In the genomic region with DNA sequence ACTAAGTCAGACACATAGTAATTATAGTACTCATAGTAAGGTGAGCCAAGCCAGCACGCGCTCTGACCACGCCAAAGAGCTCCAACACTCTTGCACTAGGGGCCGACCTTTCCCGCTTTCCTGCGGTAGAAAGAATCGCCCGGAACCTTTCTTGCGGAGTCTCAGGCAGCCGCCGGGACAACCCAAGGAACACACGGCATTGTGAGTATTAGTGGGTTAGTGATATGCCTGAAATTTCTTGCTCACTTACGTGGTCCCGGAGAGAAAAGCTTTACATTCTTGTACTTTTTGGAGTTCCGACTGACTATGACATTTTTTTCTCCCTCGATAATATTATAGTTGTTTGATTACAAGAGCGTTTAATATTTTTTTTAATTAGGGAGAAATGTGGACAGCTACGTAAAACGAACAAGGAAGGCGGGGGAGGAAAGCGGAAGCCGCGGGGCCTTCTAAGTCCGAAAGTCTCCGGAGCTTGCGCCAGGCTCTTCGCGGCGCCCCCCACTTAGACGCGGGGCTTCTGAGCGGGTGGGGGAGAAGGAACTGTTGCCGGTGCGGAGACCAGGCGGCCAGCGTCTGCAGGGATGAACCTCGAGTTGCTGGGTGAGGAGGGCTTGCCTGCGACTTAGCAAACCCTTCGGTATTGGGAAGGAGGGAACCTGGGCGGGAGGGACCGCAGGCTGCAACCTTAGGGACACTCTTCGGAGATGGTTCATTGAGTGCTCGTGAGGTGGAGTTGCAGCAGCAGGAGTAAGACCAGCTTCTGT, we compare ENCODE assay signal across 8 mouse cellular contexts. TPM values are rescaled to one million over a fixed set of nuclear protein-coding genes. Genes with fewer than 3 reads are reported as not detected.
A peak's percentile ranks its signal among the peaks of the same experiment; 100 is the strongest.
DNase-seq lines count a peak whose midpoint lies in the region; ATAC-seq and TF ChIP-seq lines count a peak whose summit lies in the region.

A gene (plus strand): TSS at position 438 of the 764 bp plus-strand sequence.

- no peak for TF ChIP-seq CTCF in C2C12 (IDR thresholded peaks at IDR 0.05; ENCODE audit: control insufficient read depth, insufficient read depth, insufficient read length)
- TF ChIP-seq CTCF in brain, embryonic 14.5 days (IDR thresholded peaks at IDR 0.05; ENCODE audit: borderline replicate concordance, extremely low read depth, insufficient read depth, insufficient read length): no peak
- TF ChIP-seq CTCF in kidney, postnatal 0 days (IDR thresholded peaks at IDR 0.05; ENCODE audit: low read depth): peak; percentile 20; the same call in 1 of the 2 replicates

- TF ChIP-seq POLR2A in brain, embryonic 14.5 days (IDR thresholded peaks at IDR 0.05; ENCODE audit: borderline replicate concordance, extremely low read depth, insufficient read depth, insufficient read length, poor library complexity, severe bottlenecking): peak; percentile 39; the same call in 1 of the 2 replicates

- peak within 1 kb of the TSS; percentile 89 for H3K9ac ChIP-seq in heart, embryonic 12.5 days
- peak within 1 kb of the TSS; percentile 90 for H3K9ac ChIP-seq in kidney, postnatal 0 days (ENCODE audit: low read depth, low read length)
- peak within 1 kb of the TSS; percentile 86 for H3K9ac ChIP-seq in liver, embryonic 11.5 days (ENCODE audit: low read depth, low read length)
- H3K9ac ChIP-seq in stomach, embryonic 14.5 days (replicated peaks; ENCODE audit: low read depth, low read length): peak within 1 kb of the TSS; percentile 74

- H3ac ChIP-seq in C2C12 (ENCODE audit: control insufficient read depth, insufficient read length, low read depth): peak within 1 kb of the TSS; percentile 100

- peak within 1 kb of the TSS; percentile 96 for H3K4me3 ChIP-seq in C2C12 (ENCODE audit: insufficient read depth, poor library complexity, severe bottlenecking)
- peak within 1 kb of the TSS; percentile 98 for H3K4me3 ChIP-seq in erythroblast, embryonic 14.5 days (replicated peaks)
- H3K4me3 ChIP-seq in heart, embryonic 12.5 days: peak within 1 kb of the TSS; percentile 89
- H3K4me3 ChIP-seq in kidney, postnatal 0 days (replicated peaks; ENCODE audit: low read depth, low read length): peak within 1 kb of the TSS; percentile 95
- H3K4me3 ChIP-seq in liver, embryonic 11.5 days (ENCODE audit: low read depth, low read length): peak within 1 kb of the TSS; percentile 90
- peak within 1 kb of the TSS; percentile 77 for H3K4me3 ChIP-seq in stomach, embryonic 14.5 days (ENCODE audit: low read depth, low read length)

- WGBS in heart, embryonic 12.5 days: under 1% methylated on average over 43 of the region's 43 CpGs
- under 1% methylated on average over 43 of the region's 43 CpGs for WGBS in kidney, postnatal 0 days
- WGBS in liver, embryonic 11.5 days: under 1% methylated on average over 43 of the region's 43 CpGs
- under 1% methylated on average over 43 of the region's 43 CpGs for WGBS in stomach, embryonic 14.5 days

- H3K36me3 ChIP-seq in C2C12 (ENCODE audit: control insufficient read depth, insufficient read depth): peaks cover 4% of the 10 kb centered on the region
- peaks cover 8% of the 10 kb centered on the region for H3K36me3 ChIP-seq in erythroblast, embryonic 14.5 days (ENCODE audit: control insufficient read depth)
- H3K36me3 ChIP-seq in heart, embryonic 12.5 days: no peaks in the 10 kb centered on the region
- H3K36me3 ChIP-seq in kidney, postnatal 0 days (ENCODE audit: insufficient read depth, low read length): no peaks in the 10 kb centered on the region
- no peaks in the 10 kb centered on the region for H3K36me3 ChIP-seq in liver, embryonic 11.5 days (ENCODE audit: control insufficient read depth, insufficient read depth, low read length)
- no peaks in the 10 kb centered on the region for H3K36me3 ChIP-seq in stomach, embryonic 14.5 days (ENCODE audit: control insufficient read depth, insufficient read depth, low read length)

- H3K27me3 ChIP-seq in C2C12 (ENCODE audit: control insufficient read depth, insufficient read depth, insufficient read length): no peaks in the 10 kb centered on the region
- no peaks in the 10 kb centered on the region for H3K27me3 ChIP-seq in erythroblast, embryonic 14.5 days (ENCODE audit: control insufficient read depth)
- H3K27me3 ChIP-seq in heart, embryonic 12.5 days (replicated peaks): no peaks in the 10 kb centered on the region
- H3K27me3 ChIP-seq in kidney, postnatal 0 days (ENCODE audit: insufficient read depth, low read length): no peaks in the 10 kb centered on the region
- H3K27me3 ChIP-seq in liver, embryonic 11.5 days (replicated peaks; ENCODE audit: control insufficient read depth, insufficient read depth, low read length): no peaks in the 10 kb centered on the region
- H3K27me3 ChIP-seq in stomach, embryonic 14.5 days (ENCODE audit: control insufficient read depth, insufficient read depth, low read length): no peaks in the 10 kb centered on the region

- H3K79me3 ChIP-seq in C2C12 (ENCODE audit: low read depth): peaks cover 52% of the 10 kb centered on the region

- peaks cover 59% of the 10 kb centered on the region for H3K79me2 ChIP-seq in C2C12 (ENCODE audit: control insufficient read depth, insufficient read depth)

- peak within 1 kb of the TSS; percentile 59 for H3K27ac ChIP-seq in heart, embryonic 12.5 days (ENCODE audit: poor library complexity, severe bottlenecking)
- peak within 1 kb of the TSS; percentile 83 for H3K27ac ChIP-seq in kidney, postnatal 0 days
- H3K27ac ChIP-seq in liver, embryonic 11.5 days (ENCODE audit: low read depth, low read length): peak within 1 kb of the TSS; percentile 70
- H3K27ac ChIP-seq in stomach, embryonic 14.5 days (ENCODE audit: low read length): peak within 1 kb of the TSS; percentile 41; the same call in 1 of the 2 replicates

- H3K9me3 ChIP-seq in erythroblast, embryonic 14.5 days (ENCODE audit: control insufficient read depth, low read length): no peaks in the 10 kb centered on the region
- no peaks in the 10 kb centered on the region for H3K9me3 ChIP-seq in heart, embryonic 12.5 days (replicated peaks)
- H3K9me3 ChIP-seq in kidney, postnatal 0 days (replicated peaks; ENCODE audit: low read length): no peaks in the 10 kb centered on the region
- no peaks in the 10 kb centered on the region for H3K9me3 ChIP-seq in liver, embryonic 11.5 days (ENCODE audit: control insufficient read depth, low read length)
- no peaks in the 10 kb centered on the region for H3K9me3 ChIP-seq in stomach, embryonic 14.5 days (ENCODE audit: control insufficient read depth, low read depth, low read length)

- peak; percentile 86 for ATAC-seq in heart, embryonic 12.5 days (ENCODE audit: insufficient number of reproducible peaks, low FRiP score)
- ATAC-seq in kidney, postnatal 0 days (replicated peaks; ENCODE audit: low FRiP score, low read depth): peak; percentile 83
- peak; percentile 92 for ATAC-seq in liver, embryonic 11.5 days (replicated peaks; ENCODE audit: low FRiP score)
- ATAC-seq in stomach, embryonic 14.5 days (ENCODE audit: insufficient number of reproducible peaks, insufficient read depth, low FRiP score, low read depth): peak; percentile 91

- peak; percentile 96 for DNase-seq in brain, embryonic 14.5 days (ENCODE audit: low read depth)
- peak; percentile 96 for DNase-seq in kidney, postnatal 0 days (ENCODE audit: low spot score)
- peak; percentile 83 for DNase-seq in liver, embryonic 11.5 days (ENCODE audit: low spot score)
- peak; percentile 94 for DNase-seq in naive thymus-derived CD4-positive, alpha-beta T cell, adult 2 months (ENCODE audit: low read depth)

- peaks cover 48% of the 10 kb centered on the region for H3K4me1 ChIP-seq in erythroblast, embryonic 14.5 days (ENCODE audit: control insufficient read depth)
- H3K4me1 ChIP-seq in heart, embryonic 12.5 days (replicated peaks): peaks cover 17% of the 10 kb centered on the region
- peaks cover 7% of the 10 kb centered on the region; the same call in 1 of the 2 replicates for H3K4me1 ChIP-seq in kidney, postnatal 0 days (replicated peaks; ENCODE audit: insufficient read depth, low read length)
- H3K4me1 ChIP-seq in liver, embryonic 11.5 days (replicated peaks; ENCODE audit: control insufficient read depth, insufficient read depth, low read length): peaks cover 13% of the 10 kb centered on the region; the same call in 1 of the 2 replicates
- peaks cover 7% of the 10 kb centered on the region; the same call in 1 of the 2 replicates for H3K4me1 ChIP-seq in stomach, embryonic 14.5 days (ENCODE audit: control insufficient read depth, insufficient read depth, low read length)

- peak within 1 kb of the TSS; percentile 70 for H3K4me2 ChIP-seq in heart, embryonic 12.5 days
- peak within 1 kb of the TSS; percentile 84 for H3K4me2 ChIP-seq in kidney, postnatal 0 days (ENCODE audit: low read length)
- H3K4me2 ChIP-seq in liver, embryonic 11.5 days: peak within 1 kb of the TSS; percentile 88
- H3K4me2 ChIP-seq in stomach, embryonic 14.5 days (replicated peaks; ENCODE audit: low read depth, low read length): peak within 1 kb of the TSS; percentile 81

TF ChIP-seq in C2C12, 6 proteins besides CTCF, POLR2A, EP300 and RAD21:
- peak; percentile 99 for TF ChIP-seq MAX (IDR thresholded peaks at IDR 0.05)
- no peak for TF ChIP-seq MYOD1 (IDR thresholded peaks at IDR 0.05; ENCODE audit: control insufficient read depth, insufficient read length, low read depth)
- TF ChIP-seq MYOG (IDR thresholded peaks at IDR 0.05; ENCODE audit: control insufficient read depth, extremely low read depth, insufficient read length): no peak
- TF ChIP-seq USF1 (IDR thresholded peaks at IDR 0.05; ENCODE audit: low read depth): no peak
- no peak for TF ChIP-seq CEBPB (IDR thresholded peaks at IDR 0.05; ENCODE audit: low read depth)
- no peak for TF ChIP-seq FOSL1 (IDR thresholded peaks at IDR 0.05; ENCODE audit: insufficient read depth, low read length, poor library complexity, severe bottlenecking)

RNA-seq across cellular contexts. Expression of the gene that starts here (rescaled TPM):
- polyA plus RNA-seq in C2C12 (2012; fragmentation: generic; extraction: Trizol): 22.2 TPM
- 51.7 and 54.8 TPM in 2 replicates for polyA plus RNA-seq in brain, embryonic 14.5 days (2012; rRNA removed)
- polyA plus RNA-seq in erythroblast, embryonic 14.5 days (2012): 0.19 and 0.37 TPM in 2 replicates
- 34.2 and 37.8 TPM in 2 replicates for polyA plus RNA-seq in heart, embryonic 12.5 days (2016; fragmentation: Nextera tagmentation; extraction: Ambion mirVana)
- 29.7 and 30.1 TPM in 2 replicates for polyA plus RNA-seq in kidney, postnatal 0 days (2015; fragmentation: Nextera tagmentation; extraction: Ambion mirVana)
- polyA plus RNA-seq in liver, embryonic 11.5 days (2014; fragmentation: Nextera tagmentation; extraction: Ambion mirVana): 46.6 and 53.8 TPM in 2 replicates
- polyA plus RNA-seq in stomach, embryonic 14.5 days (2014; fragmentation: Nextera tagmentation; extraction: Ambion mirVana): 40.2 and 43.8 TPM in 2 replicates

Comparison
In these comparisons a context has a peak if more than half of its experiments do, and no peak if none do; other contexts are left out.
1. Peak in every context shown above with its lines: DNase-seq, ATAC-seq, H3K4me3 ChIP-seq and H3K27ac ChIP-seq.
2. RNA of the gene that starts here (polyA plus RNA-seq): 51.7 to 54.8 TPM in brain, embryonic 14.5 days, 46.6 to 53.8 TPM in liver, embryonic 11.5 days, 40.2 to 43.8 TPM in stomach, embryonic 14.5 days, 34.2 to 37.8 TPM in heart, embryonic 12.5 days, 29.7 to 30.1 TPM in kidney, postnatal 0 days and 22.2 TPM in C2C12 (single experiment); 0.19 to 0.37 TPM in erythroblast, embryonic 14.5 days; every median in the first group is over 10 times any median in the second.